Mouse (Mus musculus) megakaryocyte-erythroid progenitor cell, adult 5-6 weeks (primary cell): ENCODE measurements at regions not wholly inside any gene's neighbourhood (a gene's known extent, or its start where the extent isn't known, plus 50 kb on each side); places are given as distances from the start of the nearest gene placed in this dataset.
A peak's percentile ranks its signal among the peaks of the same experiment; 100 is the strongest.
"Not testable (repeated sequence)": the region's sequence is repeated elsewhere in the genome, so short reads cannot be mapped to it uniquely, and the experiment has no call there.

ENCODE experiments used
- ATAC-seq: replicated peaks from 2 replicates; pipeline ENCODE4 v1.8.0; 2016; ENCODE audit warnings: mild to moderate bottlenecking, inconsistent platforms; ENCODE audit not compliant: severe bottlenecking, poor library complexity, low FRiP score, low TSS enrichment

DNA sequence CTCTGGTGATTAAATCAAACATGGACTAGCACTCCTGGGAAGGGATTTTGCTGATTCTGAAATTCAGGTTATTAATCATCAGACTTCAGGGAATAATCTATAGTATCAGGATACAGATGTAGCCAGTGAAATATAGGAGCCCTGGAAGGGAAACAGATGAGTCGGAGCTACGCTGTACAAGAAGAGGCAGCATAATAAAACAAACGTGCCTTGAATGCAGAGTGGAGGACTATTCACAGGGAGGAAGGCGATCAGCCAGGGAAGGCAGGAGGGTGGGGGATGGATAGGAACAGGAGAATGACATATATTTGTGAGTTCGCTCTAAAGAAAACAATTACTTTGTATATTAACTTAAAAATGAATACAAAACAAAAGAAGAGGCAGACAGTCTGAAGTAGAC lies 286.6 kb upstream of the Got2 start:
- ATAC-seq, result no peak

DNA sequence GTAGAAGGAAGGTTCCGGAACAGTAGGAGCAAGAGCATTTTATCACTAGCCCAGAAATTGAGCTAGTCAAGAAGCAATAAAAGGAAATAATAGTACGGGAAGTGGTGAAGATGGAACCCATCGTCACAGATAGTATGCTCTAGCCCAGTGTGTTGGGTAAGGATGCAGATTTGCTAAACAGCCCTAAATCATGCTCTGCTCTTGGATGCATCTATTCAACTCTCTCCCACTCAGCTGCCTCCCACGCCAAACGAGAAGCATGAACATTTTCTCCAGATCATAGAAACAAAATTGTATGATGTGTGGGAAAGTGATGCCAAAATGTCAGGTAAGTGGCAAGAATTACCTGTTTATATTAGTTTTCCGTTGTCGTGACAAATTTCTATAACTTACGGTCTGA lies 276.6 kb upstream of the Got2 start:
- no peak for ATAC-seq

DNA sequence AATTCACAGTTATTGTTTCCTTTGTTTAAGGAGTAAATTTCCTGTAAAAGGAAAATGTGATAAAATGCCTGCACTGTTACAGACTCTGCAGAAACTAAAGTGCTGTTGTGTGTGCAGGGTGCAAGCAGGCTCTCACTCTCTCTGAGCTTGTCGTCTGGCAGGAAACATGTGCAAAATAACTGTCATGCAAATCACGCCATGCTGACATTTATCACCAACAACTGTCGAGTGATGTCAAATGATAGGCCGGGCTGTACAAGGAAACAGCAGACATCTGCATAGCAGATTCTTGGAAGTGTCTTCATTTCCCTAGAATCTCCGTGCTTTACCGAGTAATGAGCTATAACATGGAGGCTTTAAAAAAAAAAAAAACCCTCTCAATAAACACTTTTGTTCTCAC lies 271.6 kb upstream of the Got2 start:
- ATAC-seq, result no peak

DNA sequence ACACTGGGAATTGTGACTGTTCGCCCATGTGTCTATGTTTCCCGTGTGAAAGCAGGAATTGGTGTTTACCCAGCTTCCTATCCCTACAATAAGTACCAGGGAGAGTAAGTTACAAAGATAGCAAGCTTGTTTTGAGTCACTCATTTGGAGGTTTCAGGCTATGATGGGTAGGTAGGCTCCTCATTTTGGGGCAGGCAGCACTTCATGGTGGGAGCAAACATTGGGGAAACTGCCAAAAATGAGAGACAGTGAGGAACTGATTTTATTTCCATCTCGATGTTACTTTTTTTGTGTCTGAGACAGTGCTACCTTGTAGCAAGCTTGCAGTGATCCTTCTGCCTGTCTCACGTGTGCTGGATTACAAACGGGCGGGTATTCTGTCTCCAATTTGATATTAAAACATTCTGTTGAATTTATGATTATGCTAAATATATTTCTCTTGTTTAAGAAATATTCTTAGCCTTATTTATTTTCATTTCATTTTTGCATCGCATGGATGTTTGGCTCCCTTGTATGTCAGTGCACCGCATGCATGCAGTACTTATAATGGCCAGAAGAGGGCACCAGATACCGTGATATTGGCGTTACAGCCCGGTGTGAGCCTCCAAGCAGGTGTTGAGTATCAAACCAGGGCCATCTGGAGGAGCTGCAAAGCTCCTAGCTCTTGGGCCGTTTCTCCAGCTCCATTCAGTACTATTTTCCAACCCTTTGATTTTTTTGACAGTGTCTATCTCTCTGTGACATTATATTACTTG lies 264.3 kb upstream of the Got2 start:
- ATAC-seq, result peak; percentile 81

DNA sequence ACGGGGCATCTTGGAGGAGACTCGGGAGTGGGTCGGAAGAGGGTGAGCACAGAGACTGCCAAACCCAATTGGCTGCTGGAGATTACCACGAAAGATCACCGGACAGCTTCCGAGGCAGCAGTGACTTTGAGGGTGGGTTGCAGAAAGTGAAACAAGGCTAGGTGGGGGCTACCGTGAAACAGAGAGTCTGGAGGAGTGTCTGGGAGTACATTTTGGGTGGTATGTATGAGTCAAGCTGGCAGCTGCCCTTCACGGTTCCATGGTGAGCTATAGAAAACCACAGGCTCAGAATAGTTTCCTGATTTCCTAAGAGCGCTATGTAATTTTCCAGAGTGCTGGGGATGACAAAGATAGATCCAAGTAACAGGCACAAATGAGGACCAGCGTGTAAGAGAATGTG lies 263.7 kb upstream of the Got2 start:
- no peak for ATAC-seq

DNA sequence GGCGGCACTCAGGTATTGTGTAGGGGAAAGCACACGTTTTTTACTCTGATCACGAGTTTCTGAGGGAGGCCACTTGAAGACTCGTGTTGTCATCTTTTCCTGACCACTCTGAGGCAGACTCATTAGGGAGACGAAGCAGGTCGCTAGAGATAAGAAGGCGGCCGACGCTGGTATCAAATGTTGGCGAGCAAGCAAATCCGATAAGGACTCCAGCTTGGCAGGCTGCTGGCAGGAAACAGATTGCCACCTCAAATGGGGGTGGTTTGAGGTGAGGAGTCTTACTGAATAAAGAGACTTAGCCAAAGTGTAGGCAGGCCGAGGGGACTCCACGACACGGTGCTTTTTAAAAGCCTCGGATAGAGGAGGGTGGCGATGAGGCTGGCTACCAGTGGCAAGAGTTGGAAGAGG lies 262.7 kb upstream of the Got2 start:
- ATAC-seq, result 0 out of 2 replicates have a peak, but pooled peaks have one; percentile 26

DNA sequence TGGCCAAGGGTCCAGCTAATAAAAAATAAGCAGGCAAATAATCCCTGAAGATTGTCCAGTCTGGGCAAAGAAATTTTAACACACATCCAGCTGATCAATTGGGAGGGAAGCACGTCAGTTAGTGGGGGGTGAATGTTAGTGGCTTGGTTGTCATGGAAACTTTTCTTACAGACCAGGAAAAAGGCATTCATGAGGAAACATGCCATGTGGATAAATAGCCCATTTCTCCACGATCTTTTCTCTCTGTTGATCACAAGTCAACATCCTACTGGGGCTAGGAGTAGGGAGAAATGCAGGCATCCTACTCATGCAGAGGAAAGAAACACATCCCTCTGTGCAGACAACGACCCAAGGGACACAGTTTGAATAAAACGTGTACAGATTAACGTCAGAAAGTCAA lies 243.8 kb upstream of the Got2 start:
- ATAC-seq, result no peak

DNA sequence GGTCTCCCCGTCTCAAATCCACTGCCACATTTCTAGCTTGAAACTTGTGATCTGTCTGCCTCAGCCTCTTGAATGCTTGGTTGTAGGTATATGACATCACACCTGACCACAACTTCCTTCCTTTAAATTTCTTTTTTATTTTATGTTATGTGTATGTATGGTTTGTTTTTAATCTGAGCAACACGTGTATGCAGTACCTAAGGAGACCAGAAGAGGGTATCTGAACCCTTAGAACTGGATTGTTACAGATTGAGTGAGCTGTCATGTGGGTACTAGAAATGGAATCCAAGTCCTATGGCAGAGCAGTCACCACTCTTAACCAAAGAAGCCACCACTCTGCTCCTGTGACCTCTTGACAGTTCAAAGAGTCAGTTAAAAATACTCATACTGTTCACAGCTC lies 240.0 kb upstream of the Got2 start:
- ATAC-seq, result no peak

DNA sequence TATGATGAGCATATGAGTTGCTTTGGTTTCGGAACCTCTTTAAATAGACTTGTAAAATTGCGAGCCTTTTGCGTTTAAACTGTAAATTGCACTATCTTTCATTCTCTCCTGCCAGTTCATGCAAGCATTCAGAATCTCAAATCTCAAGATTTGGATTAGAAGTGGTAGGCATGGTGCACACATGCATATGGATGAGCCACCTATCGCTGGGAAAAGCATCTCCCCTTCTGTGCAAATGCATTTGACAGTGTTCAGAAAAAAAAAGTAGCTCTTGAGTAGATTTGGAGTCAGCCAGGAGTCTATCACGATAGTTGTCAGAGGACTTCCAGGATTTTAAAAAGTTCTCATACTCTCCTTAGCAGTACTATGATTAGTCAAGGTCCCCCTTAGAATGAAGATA lies 212.5 kb upstream of the Got2 start:
- no peak for ATAC-seq

DNA sequence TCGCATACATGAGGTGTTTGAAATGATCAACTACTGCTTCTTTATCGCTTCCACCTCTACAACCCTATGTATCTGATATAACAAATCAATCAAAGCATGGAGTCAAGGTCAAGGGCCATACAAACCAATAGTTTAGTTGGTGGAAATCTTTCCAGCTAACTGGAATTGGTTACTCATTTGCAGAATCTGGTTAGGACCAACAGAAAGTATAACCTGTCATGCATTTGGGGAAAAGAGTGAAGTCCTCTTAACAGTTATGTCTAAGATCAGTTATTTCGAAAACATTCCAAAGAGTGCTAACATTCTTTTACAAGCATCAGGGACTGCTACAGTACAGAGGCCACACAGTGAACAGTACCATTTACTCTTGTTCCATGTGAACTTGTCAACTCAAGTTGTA lies 204.6 kb upstream of the Got2 start:
- ATAC-seq, result no peak

DNA sequence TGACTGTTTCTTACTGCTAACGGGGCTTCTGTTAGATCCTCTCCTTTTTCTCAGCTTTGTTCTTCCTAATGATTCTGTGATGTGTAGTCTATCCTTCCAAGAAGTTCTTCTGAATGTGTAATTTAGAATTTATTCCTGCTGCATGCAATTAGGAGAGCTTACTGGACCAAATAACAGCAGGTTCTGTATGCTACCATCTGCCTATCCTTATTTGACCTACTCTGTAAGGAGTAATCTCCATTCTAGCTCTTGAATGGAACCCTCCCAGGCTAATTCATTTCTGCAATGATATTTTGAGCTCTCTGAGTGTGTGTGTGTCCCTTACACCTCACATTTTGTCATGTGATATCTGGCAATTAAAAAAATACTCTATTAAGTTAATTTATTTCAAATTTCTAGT lies 201.9 kb upstream of the Got2 start:
- no peak for ATAC-seq

DNA sequence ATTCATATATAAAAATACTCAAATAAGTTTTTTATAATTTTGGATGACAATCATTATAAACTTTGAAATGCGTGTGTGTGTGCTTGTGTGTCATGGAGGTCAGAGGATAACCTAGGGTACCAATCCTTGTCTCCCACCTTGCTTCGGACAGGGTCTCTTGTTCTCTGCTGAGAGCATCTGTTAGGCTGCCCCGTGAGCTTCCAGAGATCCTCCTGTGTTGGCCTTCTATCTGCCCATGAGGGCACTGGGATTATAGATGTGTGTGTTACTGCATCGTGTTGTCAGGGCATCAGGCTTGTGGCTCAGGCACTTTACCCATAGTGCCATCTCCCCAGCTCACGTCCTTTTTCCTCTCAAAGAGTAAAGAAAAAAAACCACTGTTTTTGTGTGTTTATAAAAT lies 180.0 kb upstream of the Got2 start:
- no peak for ATAC-seq

DNA sequence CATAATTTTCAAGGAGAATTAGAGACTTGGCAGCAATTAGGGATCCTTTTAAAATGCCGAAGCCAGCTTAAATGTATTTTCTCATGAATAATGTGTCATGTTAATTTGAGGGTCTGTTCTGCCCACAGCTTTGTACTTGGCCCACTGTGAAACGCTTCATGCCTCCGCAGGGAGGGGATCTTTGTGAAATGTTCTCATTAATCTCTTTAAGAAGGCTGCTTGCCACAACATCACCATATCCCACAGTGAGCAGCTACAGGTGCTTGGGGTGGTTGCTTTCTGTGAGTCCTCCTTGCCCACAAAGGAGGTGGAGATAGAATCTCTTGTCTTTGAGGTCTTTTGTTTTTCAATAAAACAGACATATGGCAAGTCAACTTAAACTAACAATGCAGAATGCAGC lies 159.3 kb upstream of the Got2 start:
- no peak for ATAC-seq

DNA sequence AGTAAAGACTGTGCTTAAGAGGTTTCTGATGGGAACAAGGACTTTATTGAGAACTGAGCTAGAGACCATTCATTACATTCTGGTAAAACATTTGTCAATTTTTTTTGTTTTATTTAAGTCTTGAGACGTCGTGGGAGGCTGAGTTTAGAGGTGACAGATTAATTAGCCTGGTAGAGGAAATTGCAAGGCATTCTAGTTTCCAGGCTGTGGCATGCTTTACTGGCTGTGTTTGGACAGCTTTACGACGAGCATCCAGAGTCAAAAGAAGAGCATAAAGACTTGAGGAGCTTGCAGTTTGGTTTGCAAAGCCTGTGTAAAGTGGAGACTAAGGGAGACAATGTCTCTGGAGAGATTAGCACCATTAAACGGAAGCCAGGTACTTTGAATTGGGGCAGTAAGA lies 154.0 kb upstream of the Got2 start:
- ATAC-seq, result no peak

DNA sequence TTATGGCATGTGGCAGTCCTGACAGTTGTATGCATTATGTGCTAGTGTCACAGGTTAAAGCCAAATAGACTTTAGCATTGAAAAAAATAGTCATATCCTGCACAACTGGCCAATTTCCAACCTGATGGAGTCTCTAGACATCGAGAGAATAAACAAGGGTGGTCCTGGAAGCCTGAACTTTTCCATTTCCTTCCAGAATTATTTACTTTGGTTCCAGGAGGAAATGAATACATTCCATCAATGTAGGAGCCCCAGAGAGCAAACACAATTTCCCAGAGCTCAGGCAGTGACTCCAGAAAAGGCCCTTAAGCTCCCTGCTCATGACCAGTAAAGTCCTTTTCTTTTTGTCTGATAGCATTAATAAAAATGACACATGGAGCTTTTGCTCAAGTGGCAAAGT lies 151.9 kb upstream of the Got2 start:
- ATAC-seq, result no peak

DNA sequence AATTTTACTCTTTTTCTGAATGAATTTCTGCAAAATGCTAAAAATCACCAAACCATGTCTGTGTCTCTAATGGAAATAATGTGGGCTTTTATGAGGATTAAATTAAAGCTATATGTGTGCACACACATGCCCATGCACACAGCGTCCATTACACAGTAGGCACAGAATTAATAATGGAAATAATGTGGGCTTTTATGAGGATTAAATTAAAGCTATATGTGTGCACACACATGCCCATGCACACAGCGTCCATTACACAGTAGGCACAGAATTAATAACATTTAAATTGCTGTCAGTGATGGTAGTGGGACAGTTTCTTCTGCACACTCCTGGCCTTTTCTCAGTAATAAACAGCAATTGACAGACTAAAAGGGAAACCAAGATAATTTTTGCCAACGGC lies 130.4 kb upstream of the Got2 start:
- not testable (repeated sequence) for ATAC-seq

DNA sequence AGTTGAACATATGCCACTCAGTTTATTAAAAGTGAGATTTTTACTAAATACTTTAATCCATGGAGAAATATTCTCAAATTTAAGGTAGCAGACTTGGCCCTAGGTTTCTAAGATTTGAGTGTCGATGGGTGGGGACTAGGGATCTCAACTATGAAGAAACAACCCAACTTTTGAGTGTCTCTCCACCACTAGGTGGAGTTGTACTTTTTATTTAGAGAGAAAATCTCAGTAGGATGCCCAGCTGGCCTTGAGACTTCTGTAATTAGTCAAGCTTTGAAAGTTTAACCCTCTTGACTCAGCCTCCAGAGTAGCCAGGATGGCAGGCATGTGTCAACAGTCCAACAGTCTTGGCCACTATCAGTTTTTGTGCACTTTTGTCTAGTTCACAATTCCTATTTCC lies 123.7 kb upstream of the Got2 start:
- no peak for ATAC-seq

DNA sequence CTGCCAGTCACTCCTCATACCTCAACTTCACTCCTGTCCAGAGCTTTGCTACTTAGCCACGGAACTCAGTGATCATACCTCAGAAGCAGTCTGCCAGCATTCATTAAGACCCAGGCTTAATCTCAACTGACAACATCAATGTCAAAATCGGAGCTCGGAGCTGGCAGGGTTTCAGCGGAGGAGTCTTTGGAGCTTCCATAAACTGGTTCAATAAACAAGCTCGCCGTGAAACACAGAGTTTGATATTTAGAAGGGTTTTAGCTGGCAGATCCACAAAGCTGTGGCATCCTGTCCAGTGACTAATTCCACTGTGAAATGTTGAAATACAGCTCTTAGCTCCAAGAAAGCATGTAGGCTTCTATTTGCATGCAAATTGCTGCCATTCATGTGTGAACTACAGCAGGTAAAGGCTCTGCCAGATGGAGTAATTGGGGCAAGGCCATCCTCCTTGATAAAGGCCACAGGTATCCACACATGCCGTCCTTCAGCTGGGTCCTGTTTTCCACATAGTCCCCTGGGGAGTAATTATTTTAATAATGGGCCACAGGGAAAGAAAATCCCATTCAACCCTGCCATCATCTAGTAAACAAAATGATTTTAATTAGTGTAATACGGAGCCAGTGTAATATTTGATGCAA lies 103.6 kb upstream of the Got2 start:
- ATAC-seq, result no peak

DNA sequence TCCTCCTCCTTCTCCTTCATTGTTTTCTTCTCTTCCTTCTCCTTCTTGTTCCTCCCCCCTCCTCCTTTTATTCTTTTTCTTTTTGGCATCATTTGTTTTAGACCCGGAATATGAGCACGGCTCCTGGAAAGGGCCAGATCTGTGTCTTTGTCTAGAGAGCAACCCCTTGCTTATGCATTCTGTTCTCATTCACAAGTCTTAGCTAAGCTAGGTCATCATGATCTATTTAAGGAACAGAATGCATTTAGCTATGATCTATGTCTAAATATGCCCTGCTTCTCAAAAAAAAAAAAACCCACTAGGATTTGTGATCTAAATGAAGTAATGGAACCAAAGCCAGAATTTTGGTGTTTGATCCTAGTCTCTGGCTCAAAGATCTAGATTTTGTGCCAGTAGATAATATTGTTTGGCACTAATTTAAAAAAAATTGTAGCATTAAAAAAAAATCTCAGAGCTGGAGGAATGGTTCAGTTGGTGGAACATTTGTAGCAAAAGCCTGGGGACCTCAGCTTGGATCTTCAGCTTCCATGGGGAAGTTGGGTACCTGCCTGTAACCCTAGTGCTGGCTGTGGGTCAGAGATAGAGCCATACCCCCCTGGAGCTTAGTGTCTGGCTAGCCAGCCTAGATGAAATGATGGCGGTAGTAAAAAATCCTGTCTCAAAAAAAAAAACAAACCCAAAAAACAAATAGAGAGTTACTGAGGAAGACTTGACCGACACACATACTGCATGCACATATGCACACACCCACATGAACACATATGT lies 100.5 kb upstream of the Got2 start:
- ATAC-seq, result no peak

DNA sequence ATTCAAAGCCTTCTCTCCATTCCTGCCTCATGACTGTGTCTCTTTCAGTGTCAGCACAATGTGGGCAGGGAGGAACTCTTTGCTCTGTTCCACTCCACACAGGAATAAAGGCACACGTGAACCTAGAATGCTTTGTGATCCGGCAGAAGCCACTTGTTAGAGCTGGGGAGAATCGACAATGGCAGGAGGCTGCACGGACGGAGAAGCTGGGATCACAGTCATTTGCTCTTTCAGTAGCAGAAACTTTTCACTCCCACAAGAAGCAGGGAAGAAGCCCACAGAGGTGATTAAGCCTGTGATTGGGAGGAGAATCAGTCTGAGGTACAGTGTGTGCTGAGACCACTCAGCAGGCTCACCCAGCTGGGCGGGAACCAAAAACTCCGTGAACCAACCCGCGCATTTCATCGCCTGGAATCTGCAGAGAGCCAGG lies 98.7 kb upstream of the Got2 start:
- ATAC-seq, result no peak

DNA sequence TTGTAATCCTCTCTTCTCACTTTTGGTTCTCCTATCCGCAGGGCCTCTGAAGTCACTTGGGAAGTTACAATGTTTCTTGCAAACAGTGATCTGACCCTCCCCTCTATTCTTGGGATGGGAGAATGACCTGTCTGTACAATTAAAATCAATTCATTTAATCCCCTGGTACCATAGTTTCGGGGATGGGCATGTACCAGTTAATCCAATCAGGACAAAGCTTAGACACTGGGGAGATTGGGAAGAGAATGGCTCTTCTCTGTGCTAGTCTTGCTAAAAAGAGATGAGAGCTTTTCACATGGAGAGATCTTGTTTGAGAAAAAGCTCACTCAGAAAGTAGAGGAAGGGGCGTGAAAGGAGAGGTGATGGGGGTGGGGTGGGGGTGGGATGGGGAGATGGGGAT lies 98.1 kb upstream of the Got2 start:
- ATAC-seq, result no peak
